Mouse (Mus musculus): Measurements from ENCODE around the gene Rnf2.
A peak's percentile ranks its signal among the peaks of the same experiment; 100 is the strongest.

Gene Rnf2

DNA sequence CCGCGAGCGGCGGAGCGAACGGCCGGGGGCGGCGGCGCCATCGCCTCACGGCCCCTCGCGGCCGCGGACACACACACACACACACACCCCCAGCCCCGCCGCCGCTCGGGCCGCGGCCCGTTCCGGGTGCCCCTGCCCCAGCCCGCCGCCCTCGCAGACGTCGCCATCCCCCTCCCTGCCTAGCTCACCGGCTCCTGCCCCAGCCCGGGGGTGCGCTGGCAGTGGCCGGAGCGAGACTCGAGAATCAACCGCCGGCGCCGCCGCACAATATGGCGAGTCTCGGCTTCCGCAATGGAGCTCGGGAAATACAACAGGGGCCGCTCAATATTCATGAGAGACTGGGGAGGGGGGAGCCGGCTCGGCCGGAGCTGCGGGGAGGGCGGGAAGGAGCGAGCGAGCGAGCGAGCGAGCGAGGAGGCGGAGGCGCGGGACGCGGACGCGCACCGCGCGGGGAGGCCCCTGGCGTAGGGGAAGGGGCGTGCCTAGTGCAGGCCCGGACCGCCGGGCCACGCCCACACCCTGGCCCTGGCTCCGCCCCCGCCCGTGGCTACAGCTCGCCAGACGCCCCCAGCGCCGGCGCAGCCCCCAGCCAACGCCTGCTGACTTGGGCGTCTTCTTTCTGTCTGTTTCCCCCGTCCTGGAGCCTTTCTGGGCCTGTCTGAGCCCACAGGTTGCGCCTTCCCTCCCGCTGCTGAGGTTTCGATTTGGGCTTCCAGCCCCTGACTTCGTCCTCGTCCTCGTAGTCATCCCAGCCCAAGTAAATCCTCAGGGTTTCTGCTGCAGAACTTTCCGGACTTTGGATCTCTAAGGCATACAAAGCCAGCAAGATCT lies at the start of gene Rnf2:
TSS of gene Rnf2 (minus strand) at position 425 of the 831 bp plus-strand sequence.
- peak; percentile 97 for DNase-seq (ENCODE audit: low read depth, low spot score)

DNA sequence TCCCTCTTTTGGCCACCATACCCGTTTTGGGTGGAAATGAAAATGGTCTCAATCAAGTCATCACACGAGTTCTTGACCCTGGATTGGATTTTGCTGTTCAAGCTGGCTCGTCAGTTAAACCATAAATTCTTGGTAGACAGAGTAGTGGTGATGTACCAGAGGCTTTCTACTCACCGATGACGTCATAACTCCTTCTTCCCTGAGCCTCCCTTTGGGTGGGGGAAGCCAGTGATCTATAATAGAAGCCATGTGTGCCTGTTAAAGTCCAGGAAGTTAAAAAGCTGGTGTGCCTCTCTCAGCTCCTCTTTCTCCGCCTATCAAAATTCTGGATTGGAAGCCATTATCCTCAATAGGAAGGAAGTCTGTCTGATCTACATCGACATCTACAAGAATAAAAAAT lies 49.0 kb upstream of the Rnf2 start:
- DNase-seq (ENCODE audit: low read depth, low spot score) = no peak

DNA sequence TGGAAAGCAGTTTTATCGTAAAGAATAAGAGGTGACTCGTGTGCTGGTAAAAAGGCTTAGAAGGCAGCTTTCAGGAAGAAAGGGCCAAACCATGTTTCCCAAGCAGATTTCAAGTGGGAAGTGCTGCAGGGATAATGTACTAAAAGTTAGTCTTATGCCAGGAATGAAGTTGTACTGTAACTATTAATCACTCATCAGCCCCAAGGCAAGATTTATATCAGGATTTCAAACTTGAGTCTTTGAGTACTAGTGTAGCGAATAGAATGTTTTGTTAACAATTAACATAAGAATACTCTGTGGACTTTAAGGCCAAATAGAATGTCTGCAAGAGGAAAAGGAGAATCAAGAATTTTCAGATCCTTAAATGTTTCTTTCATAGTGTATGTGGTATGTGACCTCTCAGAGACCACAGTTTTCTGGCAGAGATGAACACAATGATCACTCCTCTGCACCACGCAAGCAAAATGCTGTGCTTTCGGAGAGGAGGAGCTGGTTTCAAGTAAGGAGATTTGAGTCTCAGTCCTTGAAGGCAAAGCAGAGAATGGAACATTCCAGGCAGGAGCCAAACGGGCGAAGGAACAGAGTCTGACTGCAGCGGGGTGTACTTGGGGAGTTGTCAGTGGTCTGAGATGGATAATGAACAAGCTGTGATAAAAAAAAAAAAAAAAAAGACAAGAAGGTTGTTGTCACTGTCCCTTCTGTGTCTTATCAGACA lies 48.3 kb upstream of the Rnf2 start:
- no peak for DNase-seq (ENCODE audit: low read depth, low spot score)

DNA sequence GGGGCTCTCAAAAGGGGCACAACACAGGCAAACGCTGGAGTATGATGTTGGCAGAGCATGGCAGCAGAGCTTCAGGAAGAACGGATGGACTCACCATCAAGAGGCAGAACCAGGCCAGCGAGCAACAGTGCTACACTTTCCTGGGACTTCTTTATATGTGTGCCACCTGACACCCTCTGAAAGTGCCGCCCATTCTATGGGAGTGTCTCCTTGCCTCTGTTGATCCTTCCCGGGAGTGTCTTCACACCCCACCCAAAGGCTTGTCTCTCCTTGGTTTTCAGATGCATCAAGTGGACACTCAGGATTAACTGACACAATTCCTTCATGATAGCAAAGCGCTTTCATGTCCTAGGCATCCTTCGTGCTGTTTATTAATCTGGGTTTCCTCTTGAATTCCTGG lies 44.8 kb upstream of the Rnf2 start:
- DNase-seq (ENCODE audit: low read depth, low spot score) = no peak

DNA sequence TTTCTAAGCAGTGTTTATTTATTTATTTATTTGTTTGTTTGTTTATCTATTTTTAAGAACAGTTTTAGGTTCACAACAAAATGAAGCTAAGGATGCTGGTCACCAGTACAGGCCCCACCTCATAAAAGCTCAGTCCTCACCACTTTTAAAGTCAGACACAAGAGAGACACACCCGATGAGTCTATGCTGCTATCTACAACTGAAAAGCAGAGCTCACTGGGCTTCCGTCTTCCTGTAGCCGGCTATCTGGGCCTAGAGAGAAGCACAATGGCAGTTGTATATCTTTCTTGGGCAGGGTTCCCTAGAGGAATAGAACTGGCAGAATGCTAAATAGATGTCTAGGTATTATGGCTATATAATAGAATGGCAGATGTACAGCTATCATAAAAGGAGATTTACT lies 43.8 kb upstream of the Rnf2 start:
- no peak for DNase-seq (ENCODE audit: low read depth, low spot score)

DNA sequence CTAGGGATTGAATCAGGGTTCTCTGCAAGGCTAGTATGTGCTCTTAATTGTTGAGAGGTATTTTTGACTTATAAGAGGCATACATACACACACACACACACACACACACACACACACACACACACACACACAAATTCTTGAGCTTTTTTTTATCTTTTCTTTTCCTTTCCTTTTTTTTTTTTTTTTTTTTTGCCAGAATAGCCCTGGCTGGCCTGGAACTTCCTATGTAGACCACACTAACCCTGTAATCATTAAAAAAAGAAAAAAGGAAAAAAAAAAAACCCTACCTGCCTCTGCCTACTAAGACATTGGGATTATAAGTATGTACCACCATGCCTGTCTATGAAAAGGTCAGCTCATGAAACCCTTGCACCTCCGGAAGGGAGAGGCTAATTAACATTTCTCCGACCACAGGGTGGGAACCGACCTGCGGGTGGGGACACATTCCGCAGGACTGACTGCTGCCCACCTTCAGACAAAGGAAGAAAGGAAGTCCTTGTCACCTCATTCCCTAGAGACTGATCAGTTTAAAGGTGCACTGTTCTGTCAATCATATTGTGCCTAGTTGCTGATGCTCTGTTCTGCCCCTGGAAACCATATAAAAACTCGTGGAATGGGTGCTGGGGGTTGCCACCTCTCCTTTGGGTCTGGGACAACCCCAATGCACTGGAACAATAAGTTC lies 43.2 kb upstream of the Rnf2 start:
- no peak for DNase-seq (ENCODE audit: low read depth, low spot score)

DNA sequence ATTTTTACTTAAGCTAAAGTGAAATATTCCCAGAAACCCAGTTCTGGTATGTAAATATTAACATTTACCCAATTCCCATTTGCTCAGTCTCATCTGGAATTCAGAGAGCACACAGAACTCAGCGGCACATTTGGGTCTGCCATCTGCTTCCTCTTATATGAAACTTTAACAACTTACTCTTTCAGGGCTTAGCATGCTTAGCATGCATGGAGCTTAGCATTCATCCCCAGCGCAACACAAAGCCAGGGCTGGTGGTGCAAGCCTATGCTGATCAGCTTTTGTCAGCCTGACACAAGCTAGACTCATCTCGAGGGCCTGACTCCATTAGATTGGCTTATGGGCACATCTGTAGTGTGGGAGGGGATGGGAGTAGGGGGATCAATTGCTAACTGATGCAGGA lies 25.9 kb upstream of the Rnf2 start:
- DNase-seq (ENCODE audit: low read depth, low spot score) = no peak

DNA sequence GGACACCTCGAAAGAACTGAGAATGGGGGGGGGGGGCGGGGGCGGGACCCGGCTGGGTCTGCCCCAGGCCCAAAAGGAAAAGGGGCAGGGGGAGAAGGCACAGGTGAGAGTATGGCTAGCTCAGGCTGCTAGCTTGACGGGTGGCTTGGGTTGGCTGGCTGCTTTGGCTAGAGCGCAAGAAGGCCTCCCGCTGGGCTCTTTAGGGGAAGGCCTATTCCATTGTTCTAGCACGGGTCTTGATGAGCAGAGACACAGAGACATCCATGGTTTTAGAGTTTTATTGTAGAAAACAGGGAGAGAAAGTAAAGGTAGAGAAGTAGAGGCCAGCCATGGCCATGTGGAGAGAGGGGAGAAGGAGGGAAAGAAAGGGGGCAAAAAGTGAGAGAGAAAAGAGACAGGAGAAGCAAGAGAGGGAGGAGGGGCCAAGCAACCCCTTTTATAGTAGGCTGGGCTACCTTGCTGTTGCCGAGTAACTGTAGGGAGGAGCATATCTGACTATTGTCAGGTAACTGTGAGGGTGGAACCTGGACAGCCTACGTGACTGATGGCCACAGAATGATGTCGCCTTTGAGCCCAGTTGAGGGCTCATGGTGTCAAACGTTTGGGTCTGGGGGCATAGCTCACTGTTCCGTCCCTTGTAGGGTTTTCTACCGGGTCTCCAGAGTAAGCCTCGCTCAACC lies 17.0 kb upstream of the Rnf2 start:
- DNase-seq (ENCODE audit: low read depth, low spot score) = no peak

DNA sequence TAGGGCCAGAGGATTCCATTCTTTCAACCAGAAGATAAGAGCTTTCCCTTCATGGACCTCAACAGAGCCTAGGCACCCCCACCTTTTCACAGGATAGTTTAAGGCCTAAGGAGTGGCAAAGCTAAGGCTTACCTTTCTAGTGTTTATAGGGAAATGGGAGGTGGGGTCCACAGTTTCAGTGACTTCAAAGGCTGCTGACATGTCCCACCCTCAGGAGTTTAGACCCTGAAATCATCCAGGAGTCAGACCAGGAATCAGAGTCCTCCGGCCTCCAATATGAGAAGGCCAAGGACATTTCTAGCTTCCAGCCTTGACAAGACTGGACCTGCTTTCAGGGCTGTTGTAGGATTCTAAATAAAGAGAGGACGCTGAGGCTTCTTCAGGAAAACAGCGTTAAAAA lies 16.1 kb upstream of the Rnf2 start:
- DNase-seq (ENCODE audit: low read depth, low spot score) = no peak

DNA sequence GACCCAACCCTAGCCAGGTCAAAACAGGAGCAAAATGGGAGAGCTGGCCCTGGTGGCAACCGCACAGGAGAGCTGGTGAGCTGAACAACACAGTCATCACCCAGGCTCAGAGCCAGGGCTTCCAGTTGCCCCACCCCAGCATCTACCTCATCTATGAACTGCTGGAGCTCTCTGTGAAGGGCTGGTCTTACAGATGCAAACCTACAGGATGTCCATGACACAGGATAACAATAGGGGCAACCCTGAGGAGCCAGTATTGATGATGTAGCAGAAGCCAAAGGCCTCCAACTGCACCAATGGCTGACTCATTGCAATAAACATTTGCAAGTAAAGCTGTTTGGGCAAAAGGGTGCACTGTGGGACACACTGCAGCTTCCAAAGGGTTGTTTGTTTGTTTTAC lies 15.0 kb upstream of the Rnf2 start:
- DNase-seq (ENCODE audit: low read depth, low spot score) = no peak

DNA sequence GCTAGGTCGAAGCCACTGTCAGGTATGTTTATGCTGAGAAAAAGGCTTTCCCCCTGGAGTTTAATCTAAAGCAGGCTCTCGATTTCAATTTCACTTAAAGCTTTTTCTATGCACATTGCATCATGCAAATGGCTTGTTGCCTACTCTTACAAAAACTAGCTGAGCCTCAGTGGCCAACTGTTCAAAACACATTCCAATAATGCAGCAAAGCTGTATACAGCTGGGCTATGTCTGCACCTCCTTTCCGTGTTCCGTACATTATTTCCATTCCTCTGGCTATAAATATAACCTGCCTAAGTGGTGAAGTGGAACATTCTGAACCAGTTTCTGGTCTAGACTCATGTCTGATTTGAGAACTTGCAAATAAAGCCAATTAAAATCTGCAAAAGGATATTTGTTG lies 13.4 kb upstream of the Rnf2 start:
- DNase-seq (ENCODE audit: low read depth, low spot score) = no peak

DNA sequence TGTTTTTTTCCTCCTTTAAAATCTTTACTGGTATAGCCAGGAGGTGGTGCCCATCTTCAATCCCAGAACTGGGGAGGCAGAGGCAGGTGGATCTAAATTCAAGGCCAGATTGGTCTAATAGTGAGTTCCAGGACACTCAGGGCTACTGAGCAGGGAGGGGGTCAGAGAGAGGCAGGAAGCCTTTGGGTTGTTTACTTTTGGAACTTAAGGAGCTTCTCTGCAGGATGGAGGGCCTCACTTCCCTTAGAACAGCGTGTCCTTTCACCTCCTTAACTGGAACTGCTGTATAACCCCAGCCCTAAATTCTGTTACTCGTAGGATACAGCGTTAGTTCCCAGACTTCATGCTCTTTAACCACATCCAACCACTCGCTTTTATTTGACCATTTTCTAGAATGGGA lies 10.1 kb upstream of the Rnf2 start:
- no peak for DNase-seq (ENCODE audit: low read depth, low spot score)

DNA sequence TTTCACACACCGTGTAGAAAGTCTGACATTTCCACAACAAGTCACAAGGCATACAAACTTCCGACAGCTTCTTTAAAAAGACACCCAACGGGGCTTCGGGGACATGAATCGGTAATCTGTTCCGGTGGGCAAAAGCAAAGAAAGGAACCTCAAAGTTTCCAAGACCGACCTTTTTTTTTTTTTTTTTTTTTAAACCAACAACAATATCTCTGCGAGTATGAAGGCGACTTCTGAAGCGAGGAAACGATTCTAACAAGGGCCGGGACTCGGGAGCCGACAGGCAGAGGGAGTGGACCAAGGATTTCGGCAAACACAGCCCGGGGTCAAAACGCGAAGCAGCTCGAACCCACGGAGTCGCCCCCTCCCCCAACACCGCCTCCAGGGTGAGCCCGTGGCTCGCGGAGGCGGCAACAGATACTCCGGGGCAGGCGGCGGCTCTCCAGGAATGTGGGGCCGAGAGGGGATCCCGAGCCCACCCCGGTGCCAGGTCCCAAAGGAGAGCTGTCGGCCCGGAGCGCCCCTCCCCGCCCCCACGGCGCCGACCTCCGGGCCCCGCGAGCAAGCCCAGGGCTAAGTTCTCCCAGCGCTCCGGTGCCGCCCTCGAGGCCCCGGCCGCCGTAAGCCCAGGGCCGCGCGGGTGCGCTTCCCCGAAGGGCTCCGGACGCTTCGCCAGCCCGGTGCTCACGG lies 797 bp downstream of the Rnf2 start:
- DNase-seq (ENCODE audit: low read depth, low spot score) = peak; percentile 57

DNA sequence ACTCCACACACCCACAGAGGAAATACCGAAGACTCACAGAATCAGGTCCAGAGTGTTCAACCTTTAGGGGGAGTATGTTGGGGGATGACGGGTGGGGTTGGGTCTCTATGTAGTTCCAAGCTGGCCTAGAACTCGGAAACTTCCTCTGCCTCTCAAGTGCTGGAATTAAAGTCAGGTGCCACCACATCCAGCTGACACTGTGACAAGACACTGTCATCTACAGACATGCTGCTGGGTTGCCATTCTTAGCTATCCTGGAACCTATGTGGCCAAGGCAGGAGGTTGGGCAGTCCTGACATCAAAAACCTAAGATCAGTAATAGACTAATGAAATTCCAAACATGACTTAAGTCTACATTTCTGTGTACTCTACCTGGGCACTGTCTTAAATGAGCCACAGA lies 2.4 kb downstream of the Rnf2 start:
- DNase-seq (ENCODE audit: low read depth, low spot score) = peak; percentile 13

DNA sequence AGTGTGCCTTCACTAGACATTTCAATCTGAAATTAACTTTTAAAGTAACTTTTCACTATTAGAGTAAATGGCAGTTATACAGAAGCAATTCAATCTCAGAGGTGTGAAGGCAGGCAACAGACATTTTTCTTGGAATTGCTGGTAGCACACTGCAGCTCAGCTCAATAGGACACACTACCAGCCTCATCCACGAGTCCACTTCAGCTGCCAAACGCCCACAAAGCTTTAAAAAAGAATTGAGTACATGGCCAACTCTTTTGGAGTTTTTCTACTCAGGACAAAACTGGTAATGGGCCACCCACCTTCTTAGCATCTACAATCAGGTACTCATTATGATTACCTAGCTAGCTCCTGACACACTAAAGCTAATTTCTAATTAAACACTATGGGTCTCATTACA lies 2.8 kb downstream of the Rnf2 start:
- no peak for DNase-seq (ENCODE audit: low read depth, low spot score)

DNA sequence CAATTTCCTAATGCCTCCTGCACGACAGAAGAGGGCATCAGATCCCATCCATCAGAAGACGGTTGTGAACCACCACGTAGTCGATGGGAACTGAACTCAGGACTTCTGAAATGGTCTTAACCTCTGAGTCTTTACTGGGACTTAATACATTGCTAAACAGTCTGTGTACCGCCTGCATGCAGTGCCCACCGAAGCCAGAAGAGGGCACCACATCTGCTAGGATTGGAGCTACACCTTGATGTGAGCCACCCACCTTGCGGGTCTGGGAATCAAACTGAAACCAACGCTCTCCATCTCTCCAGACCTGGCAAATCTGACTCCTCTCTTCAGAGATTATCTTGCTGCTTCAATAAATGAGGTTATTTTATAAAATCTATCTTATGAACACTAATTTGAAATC lies 3.7 kb downstream of the Rnf2 start:
- DNase-seq (ENCODE audit: low read depth, low spot score) = peak; percentile 74

DNA sequence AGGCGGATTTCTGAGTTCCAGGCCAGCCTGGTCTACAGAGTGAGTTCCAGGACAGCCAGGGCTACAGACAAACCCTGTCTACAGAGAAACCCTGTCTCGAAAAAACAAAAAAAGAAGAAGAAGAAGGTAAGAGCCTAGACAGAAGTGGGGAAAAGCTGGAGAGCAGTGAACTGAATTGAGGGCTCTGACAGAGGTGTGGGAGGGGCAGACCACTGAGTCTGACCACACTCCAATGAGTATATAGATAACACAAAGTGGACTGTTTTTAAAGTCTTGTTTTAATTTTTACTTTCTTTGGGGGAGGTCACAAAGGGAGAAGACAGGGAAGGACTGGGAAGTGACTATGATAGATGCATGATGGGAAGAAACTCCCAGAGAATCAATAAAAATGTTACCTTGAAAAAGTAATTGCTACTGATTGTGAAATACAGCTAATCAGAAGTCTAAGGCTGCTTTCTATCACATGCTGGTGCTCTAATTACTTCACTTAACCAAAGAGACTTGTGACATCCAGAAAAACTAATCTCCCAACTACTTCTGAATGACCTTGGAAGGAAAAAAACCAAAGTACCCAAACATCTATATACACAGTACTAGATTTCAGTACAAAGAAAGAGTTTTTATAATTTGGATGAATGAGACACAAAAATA lies 5.0 kb downstream of the Rnf2 start:
- DNase-seq (ENCODE audit: low read depth, low spot score) = no peak

DNA sequence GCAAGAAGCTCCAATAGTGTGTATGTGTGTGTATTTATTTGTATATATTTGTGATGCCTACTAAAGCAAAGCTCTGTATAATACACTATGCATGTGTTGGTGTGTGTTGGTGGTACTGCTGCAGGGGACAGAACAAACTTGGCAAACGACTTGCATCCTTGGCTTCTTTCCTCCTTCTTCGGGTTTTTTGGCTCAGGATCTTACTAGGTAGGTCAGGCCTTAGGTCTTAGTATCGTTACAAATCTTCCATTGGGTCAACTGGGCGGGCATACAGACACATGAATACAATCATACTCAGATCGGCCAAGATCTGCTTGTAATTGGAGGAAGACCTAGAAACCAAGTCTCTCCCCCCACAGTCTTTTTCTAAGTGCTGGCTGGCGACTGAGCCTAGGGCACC lies 6.0 kb downstream of the Rnf2 start:
- no peak for DNase-seq (ENCODE audit: low read depth, low spot score)

DNA sequence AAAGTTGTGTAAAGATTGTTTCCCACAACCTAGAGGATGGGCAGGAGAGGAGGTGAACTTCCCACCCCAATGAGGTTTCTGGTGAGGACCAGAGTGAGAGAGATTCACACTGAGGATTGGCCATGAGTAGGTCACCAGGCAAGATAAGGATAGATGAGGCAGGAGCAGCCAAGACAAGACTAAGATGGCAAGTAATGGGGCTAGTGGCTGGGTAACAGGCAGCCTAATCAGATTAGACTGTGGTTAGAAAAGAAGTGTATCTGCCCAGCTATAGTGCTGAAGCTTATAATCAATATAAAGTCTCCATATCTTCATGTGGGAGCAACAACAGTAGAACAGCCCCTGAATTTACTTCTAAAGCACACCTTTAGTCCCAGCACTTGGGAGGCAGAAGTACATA lies 6.9 kb downstream of the Rnf2 start:
- no peak for DNase-seq (ENCODE audit: low read depth, low spot score)

DNA sequence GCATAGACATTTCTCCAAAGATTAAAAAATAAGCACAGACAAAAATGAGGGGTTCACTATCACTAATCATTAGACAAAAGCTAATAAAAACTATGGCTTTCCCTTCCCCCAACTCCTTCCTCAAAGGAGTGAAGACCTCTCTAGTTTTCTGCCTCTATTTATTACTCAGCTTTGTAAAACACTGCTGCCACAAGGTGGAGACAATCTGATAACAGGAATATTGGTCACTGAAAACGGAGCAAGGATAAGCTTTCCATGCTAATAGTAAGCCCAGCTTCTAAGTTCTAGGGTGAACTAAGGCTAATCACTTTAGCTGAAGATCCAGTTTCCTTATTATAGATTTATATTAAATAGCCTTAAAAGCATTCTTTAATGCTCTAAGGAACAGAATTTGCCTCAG lies 8.3 kb downstream of the Rnf2 start:
- DNase-seq (ENCODE audit: low read depth, low spot score) = no peak

DNA sequence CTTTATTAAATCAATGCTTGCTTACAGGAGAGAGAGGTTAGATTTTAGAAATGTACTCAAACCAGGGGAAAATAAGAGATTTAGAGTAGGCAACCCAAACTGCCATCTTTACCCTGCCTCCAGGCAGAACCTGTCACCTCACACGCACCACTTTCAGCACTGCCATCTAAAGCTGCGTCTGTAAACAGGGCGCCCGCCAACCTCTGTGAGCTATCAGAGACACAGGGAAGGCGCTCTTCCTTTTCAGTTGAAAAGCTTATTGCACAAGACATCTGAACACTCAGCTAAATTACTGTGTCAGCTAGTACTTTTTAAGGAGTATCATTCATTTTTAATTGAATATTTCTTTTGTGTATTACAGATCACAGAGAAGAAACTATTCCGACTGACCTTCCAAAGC lies 10.9 kb downstream of the Rnf2 start:
- no peak for DNase-seq (ENCODE audit: low read depth, low spot score)
